Mouse (Mus musculus) MEL (cell line): Measurements from ENCODE around the gene Fgd2. TPM values are rescaled to one million over a fixed set of nuclear protein-coding genes. Genes with fewer than 3 reads are reported as not detected.
A peak's percentile ranks its signal among the peaks of the same experiment; 100 is the strongest.

ENCODE experiments used
- DNase-seq: peaks from one replicate; pipeline ENCODE4 v3.0.0; 2011; ENCODE audit warnings: low read depth, low spot score
- H3K27ac ChIP-seq: 2 replicates; pipeline ENCODE4 v1.5.1; 2012; ENCODE audit warnings: low read depth, mild to moderate bottlenecking, control low read depth, low read length, moderate library complexity; ENCODE audit not compliant: control insufficient read depth
- H3K27me3 ChIP-seq, 2 experiments: fragments of 150-350 bp in 1 of 2; sonication (generic) in 1 of 2; 2 replicates each; pipeline ENCODE4 v1.6.1; 2012; ENCODE audit warnings: low read length in 2 of 2, mild to moderate bottlenecking in 2 of 2, improper control_type of control experiment in 1 of 2, moderate library complexity in 1 of 2; ENCODE audit not compliant: insufficient read depth in 2 of 2, control insufficient read depth in 1 of 2
- H3K36me3 ChIP-seq, 2 experiments: 2 replicates each; pipeline ENCODE4 v1.6.1; 2012 to 2014; ENCODE audit warnings: low read length in 2 of 2, improper control_type of control experiment in 1 of 2, inconsistent platforms in 1 of 2, mild to moderate bottlenecking in 1 of 2; ENCODE audit not compliant: insufficient read depth in 2 of 2, control insufficient read depth in 1 of 2
- H3K4me1 ChIP-seq, 2 experiments: fragments of 150-350 bp in 1 of 2; sonication (generic) in 1 of 2; 2 replicates each; pipeline ENCODE4 v1.6.1; 2012; ENCODE audit warnings: low read length in 2 of 2, improper control_type of control experiment in 1 of 2, mild to moderate bottlenecking in 1 of 2; ENCODE audit not compliant: insufficient read depth in 2 of 2, control insufficient read depth in 1 of 2
- H3K4me3 ChIP-seq, 2 experiments: fragments of 150-350 bp in 1 of 2; sonication (generic) in 1 of 2; 2 replicates each; pipeline ENCODE4 v1.5.1; 2012; ENCODE audit warnings: low read depth in 2 of 2, low read length in 2 of 2, mild to moderate bottlenecking in 2 of 2, moderate library complexity in 2 of 2, control low read depth in 1 of 2, improper control_type of control experiment in 1 of 2; ENCODE audit not compliant: control insufficient read depth in 1 of 2, insufficient read depth in 1 of 2
- H3K79me2 ChIP-seq: 2 replicates; pipeline ENCODE4 v1.6.1; 2012; ENCODE audit warnings: mild to moderate bottlenecking, low read length, moderate library complexity; ENCODE audit not compliant: control insufficient read depth, poor library complexity, insufficient read depth
- H3K9ac ChIP-seq: 2 replicates; pipeline ENCODE4 v1.6.1; 2012; ENCODE audit warnings: low read depth, mild to moderate bottlenecking, control low read depth, low read length, moderate library complexity; ENCODE audit not compliant: control insufficient read depth, poor library complexity, severe bottlenecking
- H3K9me3 ChIP-seq: fragments of 150-350 bp; sonication (generic); replicated peaks from 2 replicates; pipeline ENCODE4 v1.6.1; 2012; ENCODE audit warnings: mild to moderate bottlenecking, low read length, improper control_type of control experiment, moderate library complexity; ENCODE audit not compliant: insufficient read depth
- BHLHE40 ChIP-seq: IDR thresholded peaks from 2 replicates; pipeline ENCODE4 v1.6.1; 2012; ENCODE audit warnings: low read depth, mild to moderate bottlenecking, inconsistent platforms, low read length, improper control_type of control experiment, borderline replicate concordance
- CHD1 ChIP-seq: IDR thresholded peaks from 2 replicates; pipeline ENCODE4 v1.6.1; 2012; ENCODE audit warnings: low read depth, mild to moderate bottlenecking, inconsistent platforms, low read length, improper control_type of control experiment
- CHD2 ChIP-seq: IDR thresholded peaks from 2 replicates; pipeline ENCODE4 v1.6.1; 2011; ENCODE audit warnings: low read length, improper control_type of control experiment
- ELF1 ChIP-seq: IDR thresholded peaks from 2 replicates; pipeline ENCODE4 v1.6.1; 2014; ENCODE audit warnings: low read depth, mild to moderate bottlenecking, inconsistent platforms, low read length, improper control_type of control experiment, moderate library complexity
- EP300 ChIP-seq, 2 experiments: IDR thresholded peaks; 2 replicates each; pipeline ENCODE4 v1.6.1; 2011; ENCODE audit warnings: improper control_type of control experiment in 2 of 2, low read length in 2 of 2, low read depth in 1 of 2, mild to moderate bottlenecking in 1 of 2
- ETS1 ChIP-seq: IDR thresholded peaks from 2 replicates; pipeline ENCODE4 v1.6.1; 2012; ENCODE audit warnings: low read depth, mild to moderate bottlenecking, inconsistent platforms, low read length, improper control_type of control experiment, moderate library complexity
- GATA1 ChIP-seq: IDR thresholded peaks from 2 replicates; pipeline ENCODE4 v1.6.1; 2011; ENCODE audit warnings: low read depth, low read length, improper control_type of control experiment
- KAT2A ChIP-seq: conservative IDR thresholded peaks from 2 replicates; pipeline ENCODE4 v1.6.1; 2012; ENCODE audit warnings: low read depth, low read length, improper control_type of control experiment, inconsistent platforms
- MAFK ChIP-seq: IDR thresholded peaks from 2 replicates; pipeline ENCODE4 v1.6.1; 2011; ENCODE audit warnings: low read depth, mild to moderate bottlenecking, low read length, improper control_type of control experiment, borderline replicate concordance
- MAX ChIP-seq: IDR thresholded peaks from 2 replicates; pipeline ENCODE4 v1.6.1; 2011; ENCODE audit warnings: low read length, improper control_type of control experiment
- MAZ ChIP-seq: IDR thresholded peaks from 2 replicates; pipeline ENCODE4 v1.6.1; 2012; ENCODE audit warnings: low read depth, mild to moderate bottlenecking, inconsistent platforms, low read length, improper control_type of control experiment
- MXI1 ChIP-seq: IDR thresholded peaks from 2 replicates; pipeline ENCODE4 v1.6.1; 2011; ENCODE audit warnings: mild to moderate bottlenecking, low read depth, low read length, improper control_type of control experiment
- MYB ChIP-seq: IDR thresholded peaks from 2 replicates; pipeline ENCODE4 v1.6.1; 2011; ENCODE audit warnings: mild to moderate bottlenecking, low read depth, low read length, improper control_type of control experiment
- MYC ChIP-seq: IDR thresholded peaks from 2 replicates; pipeline ENCODE4 v1.6.1; 2011; ENCODE audit warnings: low read depth, mild to moderate bottlenecking, low read length, improper control_type of control experiment, moderate library complexity
- NELFE ChIP-seq: IDR thresholded peaks from 2 replicates; pipeline ENCODE4 v1.6.1; 2011; ENCODE audit warnings: low read depth, low read length, improper control_type of control experiment
- RAD21 ChIP-seq: IDR thresholded peaks from 2 replicates; pipeline ENCODE4 v1.6.1; 2011; ENCODE audit warnings: mild to moderate bottlenecking, low read depth, low read length, improper control_type of control experiment
- RCOR1 ChIP-seq: IDR thresholded peaks from 2 replicates; pipeline ENCODE4 v1.6.1; 2012; ENCODE audit warnings: low read depth, mild to moderate bottlenecking, inconsistent platforms, low read length, improper control_type of control experiment
- TAL1 ChIP-seq: IDR thresholded peaks from 2 replicates; pipeline ENCODE4 v1.6.1; 2012; ENCODE audit warnings: mild to moderate bottlenecking, inconsistent platforms, low read length, moderate library complexity, mixed read lengths
- TBP ChIP-seq: IDR thresholded peaks from 2 replicates; pipeline ENCODE4 v1.8.0; 2011; ENCODE audit warnings: low read depth, low read length, improper control_type of control experiment
- TCF12 ChIP-seq: IDR thresholded peaks from 2 replicates; pipeline ENCODE4 v1.6.1; 2014; ENCODE audit warnings: low read depth, mild to moderate bottlenecking, inconsistent platforms, low read length, improper control_type of control experiment, moderate library complexity
- ZC3H11A ChIP-seq: IDR thresholded peaks from 2 replicates; pipeline ENCODE4 v1.6.1; 2012; ENCODE audit warnings: low read depth, mild to moderate bottlenecking, inconsistent platforms, low read length, improper control_type of control experiment
- ZKSCAN1 ChIP-seq: IDR thresholded peaks from 2 replicates; pipeline ENCODE4 v1.6.1; 2012; ENCODE audit warnings: low read depth, mild to moderate bottlenecking, inconsistent platforms, low read length, improper control_type of control experiment, moderate library complexity
- ZNF384 ChIP-seq: IDR thresholded peaks from 2 replicates; pipeline ENCODE4 v1.6.1; 2012; ENCODE audit warnings: low read depth, mild to moderate bottlenecking, inconsistent platforms, low read length, improper control_type of control experiment
- polyA plus RNA-seq, 2 experiments: library from polyadenylated mRNA; stranded (reverse) in 1 of 2; unstranded in 1 of 2; fragments of >175 nt in 1 of 2; fragments of >200 nt in 1 of 2; gene quantifications; 2 replicates each; pipeline versions ENCODE4 v1.2.1 to v1.2.4; 2012; ENCODE audit warnings: low replicate concordance in 2 of 2, low read depth in 1 of 2; ENCODE audit not compliant: insufficient read length in 2 of 2, insufficient read depth in 1 of 2, missing spikeins in 1 of 2
- total RNA-seq: library from RNA; depleted of rRNA; stranded (reverse); fragments of 300-350 nt; gene quantifications from 2 replicates; pipeline ENCODE4 v1.2.3, GENCODE M21; 2012

Gene Fgd2
- total and polyA plus RNA-seq, 3 experiments = 0.23 to 0.39 TPM; not detected in 1

DNA sequence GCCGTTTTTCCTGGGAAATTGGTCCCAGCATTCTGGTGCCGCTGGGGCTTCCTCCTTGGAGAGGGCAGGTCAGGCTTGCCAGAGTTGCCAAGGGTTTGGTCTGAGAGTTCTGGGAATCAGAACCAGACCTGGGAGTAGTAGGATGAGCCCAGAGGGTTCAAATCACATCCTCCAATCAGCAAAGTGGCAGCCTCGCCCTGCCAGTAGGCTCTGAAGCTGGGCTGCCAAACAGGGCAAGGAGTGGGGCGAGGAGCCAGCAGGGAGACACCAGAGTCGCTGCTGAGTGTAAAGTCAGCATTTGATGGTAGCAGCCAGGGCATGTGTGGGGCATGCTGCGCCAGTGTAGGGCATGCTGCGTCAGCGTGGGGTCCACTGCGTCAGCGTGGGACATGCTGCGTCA, 28.3 kb downstream of the Fgd2 start:
- no peaks in the 10 kb centered on the region for H3K79me2 ChIP-seq
- H3K4me1 ChIP-seq = peaks cover 6 to 22% of the 10 kb centered on the region in 2 experiments
- H3K4me3 ChIP-seq = no peak overlapping the region
- no peaks in the 10 kb centered on the region for H3K9me3 ChIP-seq
- DNase-seq = no peak
- H3K27ac ChIP-seq = no peak overlapping the region
- no peak overlapping the region for H3K9ac ChIP-seq
- peaks cover 0 to 10% of the 10 kb centered on the region in 2 experiments; a peak in 2 of 4 replicates for H3K36me3 ChIP-seq
- no peak for TF ChIP-seq CHD1
- TF ChIP-seq GATA1 = no peak
- no peak for TF ChIP-seq ZNF384
- TF ChIP-seq EP300 (IDR thresholded peaks at IDR 0.05; ENCODE audit: low read depth in 1 of 2, low read length in 2 of 2) = no peak
- TF ChIP-seq ZKSCAN1 = no peak
- no peak for TF ChIP-seq MYC
- TF ChIP-seq TBP = no peak
- TF ChIP-seq ELF1 = no peak
- no peak for TF ChIP-seq MAX
- no peak for TF ChIP-seq BHLHE40
- no peak for TF ChIP-seq ZC3H11A
- TF ChIP-seq KAT2A = no peak
- TF ChIP-seq NELFE = no peak
- TF ChIP-seq CHD2 = no peak
- no peak for TF ChIP-seq MAZ
- H3K27me3 ChIP-seq = no peaks in the 10 kb centered on the region

DNA sequence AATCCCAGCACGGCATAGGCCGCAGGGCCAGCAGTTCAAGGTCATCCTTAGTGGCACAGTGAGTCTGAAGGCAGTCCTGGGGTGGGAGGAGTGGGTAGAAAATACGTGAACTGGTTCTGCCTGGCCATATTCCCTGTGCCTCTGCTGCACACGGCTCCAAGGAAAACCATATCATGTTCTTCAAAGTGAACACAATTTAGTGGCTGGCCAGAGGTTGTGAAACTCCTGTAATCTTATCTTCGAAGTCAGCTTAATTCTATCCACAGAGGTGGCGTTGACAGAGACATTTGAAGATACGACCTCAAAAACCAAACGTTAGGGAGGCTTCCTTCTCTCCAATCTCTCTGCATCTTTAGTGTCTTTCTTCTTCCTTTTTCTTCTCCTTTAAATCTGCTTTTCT, 30.6 kb downstream of the Fgd2 start:
- DNase-seq = peak; percentile 59
- Histone ChIP-seq H3K79me2 (no peaks in the 10 kb centered on the region), H3K27ac (peak overlapping the region; percentile 35; the same call in 1 of the 2 replicates), H3K4me1 (peaks cover 6 to 33% of the 10 kb centered on the region in 2 experiments), H3K9me3 (no peaks in the 10 kb centered on the region), H3K4me3 (no peak overlapping the region), H3K9ac (no peak overlapping the region), H3K36me3 (peaks cover 0 to 12% of the 10 kb centered on the region in 2 experiments; a peak in 2 of 4 replicates), H3K27me3 (no peaks in the 10 kb centered on the region)
- TF ChIP-seq GATA1 = peak; percentile 78
- no peak for TF ChIP-seq TBP
- TF ChIP-seq CHD2 = no peak
- TF ChIP-seq RCOR1 = peak; percentile 68
- 0 out of 2 replicates have a peak, but pooled peaks have one; percentile 18 for TF ChIP-seq MYB
- no peak for TF ChIP-seq RAD21
- TF ChIP-seq TCF12 = peak; percentile 59
- TF ChIP-seq ZC3H11A = no peak
- peak; percentile 25; the same call in 1 of the 2 replicates for TF ChIP-seq MAFK
- TF ChIP-seq EP300 (IDR thresholded peaks at IDR 0.05; ENCODE audit: low read depth in 1 of 2, low read length in 2 of 2) = peak; percentile 70 to 77; a peak in 3 of 4 replicates
- peak; percentile 24; the same call in 1 of the 2 replicates for TF ChIP-seq TAL1
- no peak for TF ChIP-seq BHLHE40
- peak; percentile 37; the same call in 1 of the 2 replicates for TF ChIP-seq ETS1
- TF ChIP-seq MXI1 = no peak
